Mouse (Mus musculus): Measurements from ENCODE around the gene Gm26657.

The Gm26657 gene

DNA sequence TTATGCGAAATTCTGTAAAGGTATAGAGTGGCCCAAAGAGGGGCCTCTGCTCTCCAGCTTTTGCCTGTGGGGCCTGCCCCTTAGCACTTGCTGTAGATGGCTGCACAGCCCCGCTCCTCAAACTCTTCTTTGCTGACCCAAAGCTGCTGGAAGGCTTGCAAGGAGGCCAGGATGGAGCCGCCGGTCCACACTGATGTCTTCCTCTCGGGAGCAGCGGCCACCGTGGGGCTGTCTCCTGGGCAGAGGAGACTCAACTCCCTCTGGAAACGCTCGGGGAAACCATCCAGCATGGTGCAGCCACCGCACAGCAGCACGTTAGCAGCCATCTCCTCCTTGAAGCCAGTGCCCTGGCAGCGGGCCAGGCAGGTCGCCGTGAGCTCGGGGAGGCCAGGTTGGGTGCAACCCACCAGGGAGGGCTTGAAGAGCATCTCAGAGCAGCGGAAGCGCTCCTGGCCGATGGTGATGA lies at the start of gene Gm26657:
Gene Gm26657 (plus strand): TSS at position 51 of the 466 bp plus-strand sequence.
- no peak for DNase-seq (ENCODE audit: extremely low read depth, low read depth, low spot score)

DNA sequence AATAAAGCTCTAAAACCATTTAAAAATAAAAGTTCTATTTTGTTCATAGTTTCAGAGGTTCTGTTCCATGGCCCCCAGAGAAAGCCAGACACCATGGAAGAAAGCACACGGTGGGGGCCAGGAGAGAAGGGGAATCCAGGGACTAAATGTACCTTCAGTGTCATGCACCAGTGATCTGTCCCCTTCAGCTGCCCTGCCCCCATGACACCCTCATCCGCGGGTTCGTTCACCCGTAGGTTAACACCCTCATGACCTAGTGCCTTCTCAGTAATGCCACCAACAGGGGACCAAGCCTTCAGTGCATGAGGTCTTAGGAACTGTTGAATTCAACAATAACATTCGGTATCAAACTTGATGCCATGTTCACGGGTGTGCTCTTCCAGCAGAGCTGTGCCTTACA lies 43.5 kb upstream of the Gm26657 start:
- no peak for DNase-seq (ENCODE audit: extremely low read depth, low read depth, low spot score)

- no peak for DNase-seq (ENCODE audit: extremely low read depth, low read depth, low spot score)
Observed at GRCm38 (mm10) chr4:56698671-56699070, 41.2 kb upstream of the Gm26657 start.

GRCm38 (mm10) chr4:56702234-56702633 lies 37.6 kb upstream of the Gm26657 start:
- DNase-seq (ENCODE audit: extremely low read depth, low read depth, low spot score): no peak

DNA sequence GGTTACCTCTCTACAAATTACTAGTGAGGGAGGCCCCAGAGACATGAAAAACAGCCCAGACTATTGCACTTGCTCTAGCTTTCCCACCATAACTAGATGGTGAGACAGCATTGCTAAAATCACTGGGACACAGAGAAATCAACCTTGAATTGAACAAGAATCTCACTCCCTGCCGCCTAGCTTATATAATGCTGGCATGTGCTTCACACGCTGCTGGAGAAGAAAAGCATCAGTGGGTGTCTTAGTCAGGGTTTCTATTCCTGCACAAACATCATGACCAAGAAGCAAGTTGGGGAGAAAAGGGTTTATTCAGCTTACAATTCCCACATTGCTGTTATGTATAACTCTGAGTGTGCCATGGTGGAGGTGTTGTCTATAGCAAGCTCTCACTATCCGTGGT lies 26.7 kb upstream of the Gm26657 start:
- no peak for DNase-seq (ENCODE audit: extremely low read depth, low read depth, low spot score)

DNA sequence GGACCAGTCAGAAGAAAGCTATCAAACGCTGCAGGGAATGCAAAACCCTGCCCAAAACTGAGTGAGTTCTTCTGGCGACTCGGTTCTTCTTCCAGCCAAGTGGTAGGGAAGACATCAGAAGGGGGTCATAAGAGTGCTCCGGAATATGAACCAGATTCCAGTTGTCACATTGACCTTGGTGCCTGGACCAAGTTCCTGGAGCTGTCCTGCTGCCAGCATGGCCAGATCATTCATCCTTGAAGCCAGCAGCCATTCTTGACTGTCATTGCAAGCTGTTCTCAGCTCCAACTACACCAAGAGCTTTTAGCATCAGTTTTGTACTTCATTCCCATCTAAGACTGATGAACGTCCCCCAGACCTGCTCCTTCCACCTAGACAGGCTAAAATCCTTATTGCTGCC lies 23.1 kb upstream of the Gm26657 start:
- no peak for DNase-seq (ENCODE audit: extremely low read depth, low read depth, low spot score)

- no peak for DNase-seq (ENCODE audit: extremely low read depth, low read depth, low spot score)
Observed at GRCm38 (mm10) chr4:56717932-56718331, 21.9 kb upstream of the Gm26657 start.

DNA sequence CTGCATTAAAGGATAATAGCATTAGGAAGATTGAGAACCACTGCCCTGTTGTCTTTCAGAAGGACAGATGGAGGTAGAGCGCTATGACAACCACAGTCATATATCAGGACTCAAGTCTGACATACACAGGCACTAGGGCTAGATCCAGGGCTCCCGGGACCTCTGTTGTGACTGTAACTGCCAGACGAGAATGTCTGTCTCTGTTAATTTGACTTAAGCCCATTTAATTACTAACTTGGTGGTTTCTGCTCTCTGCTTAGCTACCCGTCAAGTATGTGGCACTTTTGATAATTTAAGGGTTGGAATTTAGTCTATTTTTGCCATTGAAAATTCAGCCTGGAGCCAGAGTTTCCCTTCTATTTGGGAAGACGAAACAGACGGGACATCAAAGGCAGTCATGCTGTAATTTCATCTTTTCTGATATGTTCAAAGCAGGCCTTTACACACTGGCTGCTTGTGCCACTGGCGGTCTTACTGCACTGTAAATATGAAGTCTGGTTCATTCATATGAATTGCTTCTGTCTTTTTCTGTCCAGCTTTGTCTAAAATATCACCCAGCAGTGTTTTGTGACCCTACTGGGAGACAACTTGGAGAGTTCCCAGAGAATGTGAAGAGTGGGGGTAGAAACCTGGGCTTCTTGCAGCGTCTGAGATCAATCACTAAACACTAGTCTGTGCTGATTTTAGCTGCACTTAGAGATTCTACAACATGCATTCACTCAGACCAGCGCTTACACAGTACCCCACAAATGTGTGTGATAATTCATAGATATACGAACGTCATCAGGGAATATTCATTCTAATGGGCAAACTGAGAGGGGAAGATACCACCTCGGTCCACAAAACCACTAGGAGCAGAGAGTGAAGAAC lies 21.1 kb upstream of the Gm26657 start:
- DNase-seq (ENCODE audit: extremely low read depth, low read depth, low spot score): no peak

DNA sequence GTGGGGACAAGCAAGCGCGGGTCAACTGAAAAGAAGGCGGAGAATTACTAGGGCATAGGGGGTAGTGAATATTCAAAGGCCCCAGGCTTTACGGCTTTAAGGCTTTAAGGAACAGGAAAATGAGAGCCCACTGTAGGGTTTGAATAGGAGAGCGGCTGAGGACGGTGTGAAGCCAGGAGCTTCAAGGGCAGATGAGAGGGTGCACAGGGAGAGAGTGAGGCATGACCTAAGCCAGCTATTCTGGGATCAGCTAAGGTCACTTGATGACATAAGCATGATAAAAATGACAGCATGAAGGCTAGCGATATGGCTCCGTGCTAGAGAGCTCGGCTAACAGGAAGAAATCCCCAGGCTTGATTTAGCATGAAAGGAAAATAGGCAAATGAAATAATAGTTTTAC lies 20.4 kb upstream of the Gm26657 start:
- DNase-seq (ENCODE audit: extremely low read depth, low read depth, low spot score): no peak

- no peak for DNase-seq (ENCODE audit: extremely low read depth, low read depth, low spot score)
Observed at GRCm38 (mm10) chr4:56720403-56720802, 19.5 kb upstream of the Gm26657 start.

DNA sequence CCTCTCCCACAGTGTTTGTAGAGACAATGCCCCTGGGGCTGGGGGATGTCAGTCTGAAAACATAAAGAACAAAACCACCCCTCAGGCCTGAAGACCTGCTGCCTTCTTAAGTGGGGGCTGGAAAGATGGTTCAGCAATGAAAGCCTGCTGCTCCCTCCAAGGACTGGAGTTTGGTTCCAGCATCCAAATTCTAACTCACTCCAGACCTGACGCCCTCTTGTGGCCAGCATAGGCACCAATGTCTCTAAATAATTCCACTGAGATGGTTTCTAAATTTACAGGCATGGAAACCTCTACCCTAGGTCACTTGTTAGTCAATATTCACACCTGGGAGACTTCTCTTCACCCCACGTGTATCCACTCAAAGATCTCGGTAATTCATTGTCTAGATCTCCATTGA lies 18.4 kb upstream of the Gm26657 start:
- no peak for DNase-seq (ENCODE audit: extremely low read depth, low read depth, low spot score)

- no peak for DNase-seq (ENCODE audit: extremely low read depth, low read depth, low spot score)
Observed at GRCm38 (mm10) chr4:56722346-56722745, 17.5 kb upstream of the Gm26657 start.

DNA sequence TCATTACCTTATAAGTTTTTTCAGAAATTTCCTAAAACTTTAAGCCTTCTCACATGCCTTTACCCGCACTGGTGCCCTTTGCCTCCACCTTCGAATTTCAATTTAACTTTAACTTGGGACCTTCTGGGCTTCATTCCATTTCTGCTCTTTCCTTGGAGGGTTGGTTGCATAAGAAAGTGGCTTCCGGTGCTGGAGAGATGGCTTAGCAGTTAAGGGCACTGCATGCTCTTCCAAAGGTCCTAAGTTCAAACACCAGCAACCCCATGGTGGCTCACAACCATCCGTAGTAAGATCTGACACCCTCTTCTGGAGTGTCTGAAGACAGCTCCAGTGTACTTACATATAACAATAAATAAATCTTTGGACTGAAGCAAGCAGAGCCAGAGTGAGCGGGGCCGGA lies 16.6 kb upstream of the Gm26657 start:
- no peak for DNase-seq (ENCODE audit: extremely low read depth, low read depth, low spot score)

GRCm38 (mm10) chr4:56725839-56726238 lies 14.0 kb upstream of the Gm26657 start:
- DNase-seq (ENCODE audit: extremely low read depth, low read depth, low spot score): no peak

- DNase-seq (ENCODE audit: extremely low read depth, low read depth, low spot score): no peak
Observed at GRCm38 (mm10) chr4:56740611-56741010, 741 bp downstream of the Gm26657 start.

DNA sequence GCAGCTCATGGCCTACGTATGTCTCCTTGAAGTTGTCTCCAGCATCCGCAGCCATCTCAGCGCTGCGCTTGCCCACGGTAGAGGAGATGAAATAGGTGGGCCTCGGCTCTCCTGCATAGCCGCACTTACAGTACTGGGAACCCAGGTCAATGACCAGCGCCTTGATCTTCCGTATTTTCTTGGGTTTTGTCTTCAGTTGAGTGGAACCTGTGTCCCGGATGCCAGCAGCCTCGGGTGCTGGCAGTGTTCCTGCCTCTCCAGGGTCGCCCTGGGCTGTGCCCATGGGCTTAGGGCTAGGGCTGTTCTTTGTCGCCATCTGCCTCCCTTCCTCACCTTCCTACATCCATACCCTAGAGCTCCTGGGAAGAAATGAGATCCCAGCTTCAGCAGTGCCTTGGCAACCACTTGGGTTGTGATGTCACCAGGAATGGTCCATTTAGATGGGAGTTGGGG lies 1.2 kb downstream of the Gm26657 start, which contains the start of gene Actl7b:
Gene Actl7b (minus strand): TSS at position 403 of the 453 bp plus-strand sequence.
- no peak for DNase-seq (ENCODE audit: extremely low read depth, low read depth, low spot score)

- no peak for DNase-seq (ENCODE audit: extremely low read depth, low read depth, low spot score)
Observed at GRCm38 (mm10) chr4:56742698-56743097, 2.8 kb downstream of the Gm26657 start.

GRCm38 (mm10) chr4:56743363-56744195 lies 3.7 kb downstream of the Gm26657 start, which contains the start of gene Actl7a:
TSS of gene Actl7a (plus strand) at chr4:56743413.
- no peak for DNase-seq (ENCODE audit: extremely low read depth, low read depth, low spot score)

DNA sequence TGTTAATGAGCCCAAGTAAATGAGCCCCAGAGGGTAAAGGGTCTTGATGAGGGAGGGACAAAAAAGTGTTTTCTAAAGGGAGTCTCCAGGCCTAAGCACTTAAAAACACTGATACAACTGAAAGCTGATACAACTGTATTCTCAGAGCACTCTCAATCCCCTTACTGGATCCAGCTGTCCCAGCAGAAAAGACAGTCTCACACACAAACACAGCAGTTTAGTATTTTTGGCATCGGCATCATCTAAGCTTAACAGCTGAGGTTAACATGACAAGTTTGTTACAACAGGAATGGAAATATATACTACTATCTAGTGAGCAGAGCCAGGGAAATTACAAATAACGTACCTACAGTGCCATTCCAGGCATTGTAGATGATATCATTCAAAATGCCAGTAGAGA lies 6.5 kb downstream of the Gm26657 start:
- DNase-seq (ENCODE audit: extremely low read depth, low read depth, low spot score): no peak

DNA sequence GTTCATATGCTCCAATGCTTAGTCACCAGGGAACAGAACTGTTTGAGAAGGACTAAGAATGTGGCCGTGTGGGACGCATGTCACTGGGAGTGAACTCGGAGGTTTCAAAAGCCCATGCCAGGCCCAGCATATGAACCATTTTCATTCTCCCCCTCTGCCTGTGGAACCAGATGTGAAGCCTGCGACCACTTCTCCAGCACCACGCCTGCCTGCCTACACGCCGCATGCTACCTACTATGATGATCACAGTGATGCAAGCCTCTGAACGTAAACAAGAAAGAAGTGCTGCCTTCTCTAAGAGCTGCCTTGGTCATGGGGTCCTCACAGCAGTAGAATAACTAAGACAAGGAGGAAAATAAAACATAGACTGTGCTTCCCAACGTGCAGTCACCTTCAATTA lies 7.6 kb downstream of the Gm26657 start:
- no peak for DNase-seq (ENCODE audit: extremely low read depth, low read depth, low spot score)

DNA sequence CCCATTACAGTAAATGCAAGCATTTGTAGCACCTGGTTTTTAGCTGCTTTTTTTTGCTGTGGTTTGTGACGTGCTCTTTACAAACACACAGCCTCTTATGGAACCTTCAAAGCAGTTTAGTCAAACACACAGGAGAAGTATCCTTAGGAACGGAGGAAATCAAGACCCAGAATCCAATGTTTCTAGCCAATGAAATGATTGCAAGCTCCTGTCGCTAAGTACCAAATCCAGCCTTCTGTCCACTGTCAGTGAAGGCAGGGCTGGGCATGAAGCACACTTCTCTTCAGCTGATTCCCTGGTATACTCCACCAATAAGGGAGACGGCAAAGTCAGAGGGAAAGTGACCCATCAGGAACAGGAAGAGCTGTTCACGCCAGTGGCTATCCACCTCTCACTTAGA lies 16.2 kb downstream of the Gm26657 start:
- no peak for DNase-seq (ENCODE audit: extremely low read depth, low read depth, low spot score)
